Mouse (Mus musculus) heart, adult 2 months (tissue): ENCODE results near the gene Kirrel3. TPM values are rescaled to one million over a fixed set of nuclear protein-coding genes. Genes with fewer than 3 reads are reported as not detected.

ENCODE experiments used
- DNase-seq, 2 experiments: peaks; one replicate each; pipeline ENCODE4 v3.0.0; 2021
- H3K27ac ChIP-seq: fragments of 200-600 bp; 2 replicates; pipeline ENCODE4 v1.8.1; 2022
- H3K27me3 ChIP-seq: fragments of 200-500 bp; 2 replicates; pipeline ENCODE4 v1.6.1; 2012; ENCODE audit warnings: mild to moderate bottlenecking, low read length, inconsistent platforms, mixed read lengths; ENCODE audit not compliant: control insufficient read depth, insufficient read depth
- H3K36me3 ChIP-seq: fragments of 200-500 bp; 2 replicates; pipeline ENCODE4 v1.6.1; 2012; ENCODE audit warnings: low read length, inconsistent platforms; ENCODE audit not compliant: control insufficient read depth, insufficient read depth
- H3K4me1 ChIP-seq: fragments of 200-500 bp; 2 replicates; pipeline ENCODE4 v1.6.1; 2011; ENCODE audit warnings: low read length; ENCODE audit not compliant: control insufficient read depth, insufficient read depth
- H3K4me3 ChIP-seq: fragments of 200-600 bp; 2 replicates; pipeline ENCODE4 v1.8.1; 2022
- H3K79me2 ChIP-seq: fragments of 200-500 bp; replicated peaks from 2 replicates; pipeline ENCODE4 v1.6.1; 2012; ENCODE audit warnings: mild to moderate bottlenecking, inconsistent platforms, low read length, moderate library complexity, mixed read lengths; ENCODE audit not compliant: control insufficient read depth, insufficient read depth
- H3K9ac ChIP-seq: fragments of 200-500 bp; 2 replicates; pipeline ENCODE4 v1.6.1; 2012; ENCODE audit warnings: low read depth, mild to moderate bottlenecking, control low read depth, inconsistent platforms, low read length, mixed read lengths
- CTCF ChIP-seq: fragments of 200-600 bp; IDR thresholded peaks from 2 replicates; pipeline ENCODE4 v1.8.1; 2022; ENCODE audit warnings: antibody characterized with exemption, mild to moderate bottlenecking, moderate library complexity
- EP300 ChIP-seq: fragments of 200-500 bp; IDR thresholded peaks from 2 replicates; pipeline ENCODE4 v1.6.1; 2011; ENCODE audit warnings: low read depth, low read length, control low read depth; ENCODE audit not compliant: insufficient read depth
- POLR2A ChIP-seq: fragments of 200-500 bp; IDR thresholded peaks from 2 replicates; pipeline ENCODE4 v1.6.1; 2011; ENCODE audit warnings: mild to moderate bottlenecking, low read depth, low read length, control low read depth; ENCODE audit not compliant: insufficient read depth
- WGBS: fragments of 180-500 bp; shearing (Covaris S2); methylation state at CpG from one replicate; pipeline ENCODE4 v1.1.7; 2018; 5-methylcytosine and 5-hydroxymethylcytosine counted together
- intact Hi-C: fragments of 180-260 bp; cut with DNase I; formaldehyde crosslinking; loops from one replicate; pipeline ENCODE4 v1.15.1; 2025
- polyA plus RNA-seq: library from polyadenylated mRNA; depleted of rRNA; stranded (reverse); fragments of >200 nt; gene quantifications from 2 replicates; pipeline ENCODE4 v1.2.3, GENCODE M21; 2012
- total RNA-seq, 2 experiments: library from RNA; stranded (reverse); gene quantifications; 2 replicates each; pipeline ENCODE4 v1.2.3; 2021

Kirrel3 gene
- total and polyA plus RNA-seq, 3 experiments: 0.18 to 0.59 (median 0.57) TPM

DNA sequence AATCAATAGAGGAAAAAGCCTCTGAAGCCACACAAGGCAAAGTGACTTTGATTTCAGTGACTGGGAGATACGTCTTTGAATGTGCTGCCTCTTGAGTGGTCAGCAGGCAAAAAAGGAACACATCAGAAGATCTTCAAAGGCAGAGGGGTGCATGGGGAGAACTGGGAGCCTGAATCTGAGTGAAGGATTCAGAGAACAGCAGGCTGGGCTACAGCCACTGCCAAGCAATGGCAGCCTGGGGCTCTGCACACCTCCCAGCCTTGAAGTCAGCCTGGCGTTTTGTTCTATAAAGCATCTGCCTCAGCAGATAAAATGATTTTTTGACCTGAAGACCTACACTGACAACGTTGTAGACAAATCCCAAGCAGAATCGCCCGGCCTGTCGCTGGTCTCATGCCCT, 93.5 kb downstream of the Kirrel3 start:
- intact Hi-C loops: no loop called here
- no peaks in the 10 kb centered on the region for H3K27me3 ChIP-seq
- no peaks in the 10 kb centered on the region for H3K79me2 ChIP-seq
- DNase-seq: no peak
- H3K4me3 ChIP-seq: no peak overlapping the region
- no peak overlapping the region for H3K27ac ChIP-seq
- TF ChIP-seq CTCF: no peak
- TF ChIP-seq EP300: no peak
- TF ChIP-seq POLR2A: no peak
- H3K4me1 ChIP-seq: no peaks in the 10 kb centered on the region
- no peak overlapping the region for H3K9ac ChIP-seq
- H3K36me3 ChIP-seq: no peaks in the 10 kb centered on the region
- WGBS: 75% methylated on average over 6 of the region's 6 CpGs

GRCm38 (mm10) chr9:34580059-34580458, 94.4 kb downstream of the Kirrel3 start:
- no peaks in the 10 kb centered on the region for H3K4me1 ChIP-seq
- WGBS: 84% methylated on average over 1 of the region's 1 CpGs
- no peak for DNase-seq
- intact Hi-C loops: no loop called here
- TF ChIP-seq POLR2A (no peak), EP300 (no peak), CTCF (no peak)
- H3K9ac ChIP-seq: no peak overlapping the region
- no peak overlapping the region for H3K4me3 ChIP-seq
- no peak overlapping the region for H3K27ac ChIP-seq
- H3K36me3 ChIP-seq: no peaks in the 10 kb centered on the region
- no peaks in the 10 kb centered on the region for H3K27me3 ChIP-seq
- H3K79me2 ChIP-seq: no peaks in the 10 kb centered on the region

- intact Hi-C loops: no loop called here
- TF ChIP-seq POLR2A: no peak
- TF ChIP-seq EP300: no peak
- no peak for TF ChIP-seq CTCF
Measured at GRCm38 (mm10) chr9:34582496-34582895, 96.8 kb downstream of the Kirrel3 start.

GRCm38 (mm10) chr9:34585487-34585886, 99.8 kb downstream of the Kirrel3 start:
- H3K79me2 ChIP-seq: no peaks in the 10 kb centered on the region
- no peaks in the 10 kb centered on the region for H3K4me1 ChIP-seq
- no peak overlapping the region for H3K4me3 ChIP-seq
- TF ChIP-seq CTCF (no peak), POLR2A (no peak), EP300 (no peak)
- H3K27ac ChIP-seq: no peak overlapping the region
- no peak overlapping the region for H3K9ac ChIP-seq
- intact Hi-C loops: no loop called here
- H3K27me3 ChIP-seq: no peaks in the 10 kb centered on the region
- H3K36me3 ChIP-seq: no peaks in the 10 kb centered on the region
- no peak for DNase-seq
- 26% methylated on average over 2 of the region's 2 CpGs for WGBS

More at GRCm38 (mm10) chr9:34582496-34582895, 96.8 kb downstream of the Kirrel3 start:
- H3K79me2 ChIP-seq: no peaks in the 10 kb centered on the region
- H3K4me1 ChIP-seq: no peaks in the 10 kb centered on the region
- no peaks in the 10 kb centered on the region for H3K27me3 ChIP-seq
- DNase-seq: no peak
- no peak overlapping the region for H3K9ac ChIP-seq
- H3K36me3 ChIP-seq: no peaks in the 10 kb centered on the region
- no peak overlapping the region for H3K27ac ChIP-seq
- H3K4me3 ChIP-seq: no peak overlapping the region
- 76% methylated on average over 1 of the region's 1 CpGs for WGBS

- Histone ChIP-seq H3K79me2 (no peaks in the 10 kb centered on the region), H3K9ac (no peak overlapping the region), H3K27ac (no peak overlapping the region), H3K4me1 (no peaks in the 10 kb centered on the region), H3K27me3 (no peaks in the 10 kb centered on the region), H3K36me3 (no peaks in the 10 kb centered on the region), H3K4me3 (no peak overlapping the region)
- intact Hi-C loops: no loop called here
- 56% methylated on average over 2 of the region's 2 CpGs for WGBS
- TF ChIP-seq POLR2A (no peak), EP300 (no peak), CTCF (no peak)
- no peak for DNase-seq
Measured at GRCm38 (mm10) chr9:34586080-34586479, 100.4 kb downstream of the Kirrel3 start.

GRCm38 (mm10) chr9:34589799-34590198, 104.1 kb downstream of the Kirrel3 start:
- H3K27me3 ChIP-seq: no peaks in the 10 kb centered on the region
- H3K79me2 ChIP-seq: no peaks in the 10 kb centered on the region
- no peak overlapping the region for H3K9ac ChIP-seq
- H3K36me3 ChIP-seq: no peaks in the 10 kb centered on the region
- TF ChIP-seq POLR2A (no peak), CTCF (no peak)
- no peak overlapping the region for H3K4me3 ChIP-seq
- no peaks in the 10 kb centered on the region for H3K4me1 ChIP-seq
- H3K27ac ChIP-seq: no peak overlapping the region
- WGBS: 76% methylated on average over 1 of the region's 1 CpGs
- intact Hi-C loops: no loop called here
- DNase-seq: no peak
